Mouse (Mus musculus): Measurements from ENCODE around the gene Pcsk2.

DNA sequence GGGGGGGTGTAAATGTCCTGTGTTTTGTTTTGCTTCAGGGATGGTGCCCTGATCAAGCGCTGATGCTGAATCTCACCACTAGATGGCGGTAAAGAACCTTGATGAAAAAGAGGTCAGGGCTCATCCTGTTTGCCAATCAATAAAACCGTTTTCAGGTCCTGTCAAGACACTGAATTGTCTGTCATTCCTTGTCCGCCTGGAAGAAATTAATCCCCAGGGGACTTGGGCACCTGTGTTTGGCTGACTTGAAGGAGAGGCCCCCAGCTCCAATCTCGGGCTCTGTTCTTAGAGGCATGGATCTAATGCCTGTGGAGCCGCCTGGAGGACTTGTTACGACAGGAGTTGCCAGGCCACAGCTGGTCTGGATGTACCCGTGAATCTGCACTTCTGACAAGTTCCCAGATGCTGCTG, 291.3 kb downstream of the Pcsk2 start:
- peak; percentile 83 for TF ChIP-seq CTCF (IDR thresholded peaks at IDR 0.05)
- peak; percentile 40; the same call in 1 of the 2 replicates for TF ChIP-seq EP300 (IDR thresholded peaks at IDR 0.05)

Data from lung, postnatal 0 days (tissue).